Mouse (Mus musculus) cerebral cortex, adult 2 months (tissue): ENCODE data around the gene Gemin8.

Experiments
- WGBS: fragments of 180-500 bp; shearing (Covaris S2); methylation state at CpG from one replicate; pipeline ENCODE4 v1.1.7; 2018; 5-methylcytosine and 5-hydroxymethylcytosine counted together

The Gemin8 gene

GRCm38 (mm10) chrX:166236131-166236530 is 65.9 kb downstream of the Gemin8 start:
- WGBS: 48% methylated on average over 2 of the region's 2 CpGs

- 6% methylated on average over 41 of the region's 63 CpGs for WGBS
Measured at GRCm38 (mm10) chrX:166238831-166239460, 68.7 kb downstream of the Gemin8 start, which contains the start of gene Gpm6b. TSS of gene Gpm6b (plus strand) at chrX:166238911.

GRCm38 (mm10) chrX:166239520-166239919 is 69.3 kb downstream of the Gemin8 start:
- WGBS: 5% methylated on average over 13 of the region's 13 CpGs
